Mouse (Mus musculus): ENCODE measurements at regions not wholly inside any gene's neighbourhood (a gene's known extent, or its start where the extent isn't known, plus 50 kb on each side); places are given as distances from the start of the nearest gene placed in this dataset.

- DNase-seq (ENCODE audit: extremely low read depth): no peak
- no peaks in the 10 kb centered on the region for H3K9me3 ChIP-seq (replicated peaks; ENCODE audit: low read length)
- in situ Hi-C loops (cut with MboI; ENCODE audit: low pct_ligation_motif_present, low pct_unique_long_range_greater_than_20kb, low sequenced_read_pairs) (no loop called here), dilution Hi-C loops (cut with MboI; ENCODE audit: extremely low pct_ligation_motif_present, extremely low pct_unique_long_range_greater_than_20kb, low sequenced_read_pairs) (no loop called here)
- no peak overlapping the region for H3K9ac ChIP-seq (ENCODE audit: insufficient read depth, low read depth)
- no peaks in the 10 kb centered on the region for H3K4me1 ChIP-seq (ENCODE audit: control insufficient read depth in 1 of 2, insufficient read depth in 2 of 2)
- H3K27ac ChIP-seq (ENCODE audit: insufficient read depth, low read depth): no peak overlapping the region
- no peak overlapping the region for H3K4me2 ChIP-seq (ENCODE audit: insufficient read depth, low read depth, poor library complexity, severe bottlenecking)
- no peak for TF ChIP-seq MYC (IDR thresholded peaks at IDR 0.05; ENCODE audit: low read depth, low read length)
- no peaks in the 10 kb centered on the region for H3K27me3 ChIP-seq (replicated peaks)
- H3K79me2 ChIP-seq (replicated peaks; ENCODE audit: control insufficient read depth, extremely low read depth, insufficient read depth, poor library complexity, severe bottlenecking): no peaks in the 10 kb centered on the region
- H3K36me3 ChIP-seq (replicated peaks in 1 of 2; ENCODE audit: control insufficient read depth in 1 of 2, insufficient read depth in 1 of 2, low read length in 1 of 2): no peaks in the 10 kb centered on the region
- H3K4me3 ChIP-seq (replicated peaks in 1 of 3; ENCODE audit: low read depth in 2 of 3, low read length in 2 of 3, poor library complexity in 1 of 3): no peak overlapping the region
These were observed 226.2 kb downstream of the Rpl10-ps3 start for GRCm38 (mm10) chr9:50118578-50118977.

- no peak for DNase-seq (ENCODE audit: extremely low read depth)
- Histone ChIP-seq H3K36me3 (replicated peaks in 1 of 2; ENCODE audit: control insufficient read depth in 1 of 2, insufficient read depth in 1 of 2, low read length in 1 of 2) (no peaks in the 10 kb centered on the region), H3K27me3 (replicated peaks) (no peaks in the 10 kb centered on the region), H3K4me1 (ENCODE audit: control insufficient read depth in 1 of 2, insufficient read depth in 2 of 2) (peaks cover 0 to 5% of the 10 kb centered on the region in 2 experiments; a peak in 2 of 4 replicates), H3K9me3 (replicated peaks; ENCODE audit: low read length) (no peaks in the 10 kb centered on the region), H3K4me3 (replicated peaks in 1 of 3; ENCODE audit: low read depth in 2 of 3, low read length in 2 of 3, poor library complexity in 1 of 3) (no peak overlapping the region), H3K79me2 (replicated peaks; ENCODE audit: control insufficient read depth, extremely low read depth, insufficient read depth, poor library complexity, severe bottlenecking) (no peaks in the 10 kb centered on the region), H3K9ac (ENCODE audit: insufficient read depth, low read depth) (no peak overlapping the region), H3K4me2 (ENCODE audit: insufficient read depth, low read depth, poor library complexity, severe bottlenecking) (no peak overlapping the region), H3K27ac (ENCODE audit: insufficient read depth, low read depth) (no peak overlapping the region)
- in situ Hi-C loops (cut with MboI; ENCODE audit: low pct_ligation_motif_present, low pct_unique_long_range_greater_than_20kb, low sequenced_read_pairs): no loop called here
- dilution Hi-C loops (cut with MboI; ENCODE audit: extremely low pct_ligation_motif_present, extremely low pct_unique_long_range_greater_than_20kb, low sequenced_read_pairs): no loop called here
- no peak for TF ChIP-seq BHLHE40 (IDR thresholded peaks at IDR 0.05; ENCODE audit: low read depth, low read length)
- TF ChIP-seq TCF12 (IDR thresholded peaks at IDR 0.05; ENCODE audit: low read depth, low read length): no peak
- no peak for TF ChIP-seq ELF1 (IDR thresholded peaks at IDR 0.05; ENCODE audit: low read depth, low read length)
- no peak for TF ChIP-seq JUND (conservative IDR thresholded peaks at IDR 0.05; ENCODE audit: low read depth, low read length)
- TF ChIP-seq MEF2A (IDR thresholded peaks at IDR 0.05; ENCODE audit: borderline replicate concordance, low read depth, low read length): no peak
- no peak for TF ChIP-seq MAZ (IDR thresholded peaks at IDR 0.05; ENCODE audit: low read depth, low read length)
- TF ChIP-seq UBTF (IDR thresholded peaks at IDR 0.05; ENCODE audit: low read depth, low read length): no peak
- no peak for TF ChIP-seq USF2 (conservative IDR thresholded peaks at IDR 0.05; ENCODE audit: low read depth, low read length)
- no peak for TF ChIP-seq RAD21 (IDR thresholded peaks at IDR 0.05; ENCODE audit: low read depth, low read length)
- TF ChIP-seq ZKSCAN1 (IDR thresholded peaks at IDR 0.05; ENCODE audit: borderline replicate concordance, low read depth, low read length): no peak
- TF ChIP-seq KAT2A (IDR thresholded peaks at IDR 0.05; ENCODE audit: insufficient replicate concordance, low read length): no peak
- TF ChIP-seq POLR2AphosphoS2 (IDR thresholded peaks at IDR 0.05; ENCODE audit: low read depth, low read length): no peak
- TF ChIP-seq IRF4 (IDR thresholded peaks at IDR 0.05; ENCODE audit: low read depth, low read length): no peak
- TF ChIP-seq PAX5 (IDR thresholded peaks at IDR 0.05; ENCODE audit: low read length): no peak
- TF ChIP-seq POLR2A (IDR thresholded peaks at IDR 0.05; ENCODE audit: low read depth, low read length): no peak
- no peak for TF ChIP-seq CHD1 (IDR thresholded peaks at IDR 0.05; ENCODE audit: low read depth, low read length)
- no peak for TF ChIP-seq ETS1 (conservative IDR thresholded peaks at IDR 0.05; ENCODE audit: low read depth, low read length)
These were observed 238.2 kb downstream of the Rpl10-ps3 start for GRCm38 (mm10) chr9:50106551-50106950.

Measured in CH12.LX (cell line).